Mouse (Mus musculus): ENCODE measurements around the gene Hspa4.

DNA sequence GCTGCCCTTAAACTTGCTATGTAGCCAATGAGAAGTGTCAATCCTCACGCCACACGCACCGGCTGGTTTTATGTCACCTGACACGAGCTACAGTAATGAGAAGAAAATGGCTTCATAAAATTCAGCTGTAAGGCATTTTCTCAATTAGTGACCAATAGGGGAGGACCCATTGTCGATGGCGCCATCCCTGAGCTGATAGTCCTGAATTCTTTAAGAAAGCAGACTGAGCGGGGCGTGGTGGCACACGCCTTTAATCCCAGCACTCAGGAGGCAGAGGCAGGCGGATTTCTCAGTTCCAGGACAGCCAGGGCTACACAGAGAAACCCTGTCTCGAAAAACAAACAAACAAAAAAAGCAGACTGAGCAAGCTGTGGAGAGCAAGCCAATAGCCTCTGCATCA, 9.4 kb downstream of the Hspa4 start:
- TF ChIP-seq CTCF (conservative IDR thresholded peaks at IDR 0.05; ENCODE audit: low read length) (no peak), POU5F1 (IDR thresholded peaks at IDR 0.05; ENCODE audit: borderline replicate concordance, low read length) (no peak), NANOG (IDR thresholded peaks at IDR 0.05; ENCODE audit: borderline replicate concordance, low read length) (no peak)

All from E14TG2a.4 (cell line).